Comparison of ENCODE assay signal across 21 mouse cellular contexts in the genomic region with DNA sequence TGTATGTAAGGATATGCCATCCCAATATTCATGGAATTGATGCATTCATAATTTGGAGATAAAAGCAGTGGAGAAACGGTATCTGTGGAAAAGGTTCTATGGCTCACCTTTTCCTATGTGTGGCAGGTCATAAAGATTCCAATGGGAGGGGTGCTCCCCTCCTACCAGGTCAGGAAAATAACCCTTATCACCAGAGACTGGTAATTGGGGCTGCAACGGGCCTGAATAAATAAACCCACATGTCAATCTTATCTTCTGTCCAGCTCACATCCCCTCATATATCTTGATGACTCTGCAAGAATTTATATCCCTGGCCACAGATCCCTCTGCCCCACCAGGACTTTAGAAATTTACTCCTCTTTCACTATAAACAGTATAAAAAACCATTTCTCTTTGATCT.
"Had no signal": no experiment of that assay in that cellular context is flagged by ENCODE, and none has a peak within 500 bp of the region (broad histone marks: within the 10 kb centered on the region; RNA-seq: fewer than 3 reads in every experiment).

No protein-coding gene starts in this region.

- H3K4me3 ChIP-seq: liver, embryonic 15.5 days; lung, embryonic 15.5 days; midbrain, embryonic 10.5 days; midbrain, embryonic 12.5 days; myocyte; neural tube, embryonic 13.5 days; neural tube, embryonic 15.5 days had no signal

- ATAC-seq: liver, postnatal 0 days; lung, postnatal 0 days; midbrain, embryonic 16.5 days had no signal

- H3K27me3 ChIP-seq: liver, embryonic 15.5 days; lung, embryonic 15.5 days; midbrain, embryonic 12.5 days; neural tube, embryonic 13.5 days; neural tube, embryonic 15.5 days had no signal

- H3K4me2 ChIP-seq: liver, embryonic 15.5 days; lung, embryonic 15.5 days; midbrain, embryonic 12.5 days; neural tube, embryonic 13.5 days; neural tube, embryonic 15.5 days had no signal

- H3K27ac ChIP-seq: liver, embryonic 15.5 days; lung, embryonic 15.5 days; macrophage; midbrain, embryonic 10.5 days; midbrain, embryonic 12.5 days; neural tube, embryonic 13.5 days; neural tube, embryonic 15.5 days had no signal

- DNase-seq: liver, postnatal 0 days; lung, adult 2 months; lung, postnatal 14 days; lung, postnatal 36 days; midbrain, embryonic 14.5 days; retina, postnatal 1 day; right cerebral cortex, adult 18-20 months; right cerebral cortex, postnatal 14 days; thymus, adult 18-20 months; thymus, postnatal 14 days; thymus, postnatal 36 days had no signal

- H3K36me3 ChIP-seq: liver, embryonic 15.5 days; lung, embryonic 15.5 days; midbrain, embryonic 10.5 days; midbrain, embryonic 12.5 days; neural tube, embryonic 13.5 days; neural tube, embryonic 15.5 days had no signal

- H3K4me1 ChIP-seq: liver, embryonic 15.5 days; neural tube, embryonic 15.5 days had no signal

- H3K9ac ChIP-seq: liver, embryonic 15.5 days; liver, postnatal 0 days; lung, embryonic 15.5 days; midbrain, embryonic 12.5 days; neural tube, embryonic 13.5 days; neural tube, embryonic 15.5 days had no signal

- H3K9me3 ChIP-seq: liver, embryonic 15.5 days; lung, embryonic 15.5 days; midbrain, embryonic 10.5 days; midbrain, embryonic 12.5 days; neural tube, embryonic 13.5 days; neural tube, embryonic 15.5 days had no signal
